Mouse (Mus musculus): Measurements from ENCODE around the gene Asb6. TPM values are rescaled to one million over a fixed set of nuclear protein-coding genes. Genes with fewer than 3 reads are reported as not detected.

Gene Asb6
- total and polyA plus RNA-seq, 3 experiments, result 21.9 to 30.0 (median 23.7) TPM

DNA sequence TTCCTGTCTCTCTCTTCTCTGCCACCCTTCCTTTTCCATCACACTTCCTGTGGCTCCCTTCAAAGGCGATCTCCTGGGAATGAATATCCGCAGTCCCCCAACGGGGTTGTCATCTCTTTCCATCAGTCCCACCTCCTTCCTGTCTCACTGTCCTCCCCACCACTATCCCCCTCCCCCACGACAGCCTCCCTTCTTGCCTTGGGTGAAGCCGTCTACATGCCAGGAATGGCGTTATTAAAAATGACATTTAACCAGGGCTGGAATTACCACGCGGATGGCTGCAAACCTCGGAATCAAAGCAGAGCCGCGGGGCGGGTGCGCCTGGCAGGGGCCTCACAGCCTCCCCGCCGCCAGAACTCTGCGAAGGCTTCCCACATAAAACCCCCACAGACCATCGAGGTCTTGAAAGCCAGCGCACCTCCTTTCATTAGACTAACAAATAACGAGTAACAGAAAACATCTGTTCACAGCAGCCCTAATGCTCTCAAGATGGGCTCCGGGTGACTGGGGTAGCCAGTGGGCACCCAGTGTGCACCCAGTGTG lies 22.7 kb upstream of the Asb6 start:
- in situ Hi-C loops (cut with MboI; ENCODE audit: low pct_ligation_motif_present, low pct_unique_long_range_greater_than_20kb, low sequenced_read_pairs) (no loop called here), dilution Hi-C loops (cut with MboI; ENCODE audit: extremely low pct_ligation_motif_present, extremely low pct_unique_long_range_greater_than_20kb, low sequenced_read_pairs) (no loop called here)
- no peak overlapping the region for H3K27ac ChIP-seq (ENCODE audit: insufficient read depth, low read depth)
- H3K27me3 ChIP-seq (replicated peaks), result peaks cover 91% of the 10 kb centered on the region
- H3K36me3 ChIP-seq (replicated peaks in 1 of 2; ENCODE audit: control insufficient read depth in 1 of 2, insufficient read depth in 1 of 2, low read length in 1 of 2), result no peaks in the 10 kb centered on the region
- H3K9ac ChIP-seq (ENCODE audit: insufficient read depth, low read depth), result no peak overlapping the region
- DNase-seq (ENCODE audit: extremely low read depth), result no peak
- no peaks in the 10 kb centered on the region for H3K9me3 ChIP-seq (replicated peaks; ENCODE audit: low read length)
- no peak for TF ChIP-seq ELF1 (IDR thresholded peaks at IDR 0.05; ENCODE audit: low read depth, low read length)
- TF ChIP-seq MAFK (IDR thresholded peaks at IDR 0.05; ENCODE audit: insufficient replicate concordance, low read length), result no peak
- no peak for TF ChIP-seq USF1 (IDR thresholded peaks at IDR 0.05; ENCODE audit: low read depth, low read length)
- TF ChIP-seq TBP (conservative IDR thresholded peaks at IDR 0.05; ENCODE audit: low read depth, low read length), result no peak
- TF ChIP-seq USF2 (conservative IDR thresholded peaks at IDR 0.05; ENCODE audit: low read depth, low read length), result no peak
- TF ChIP-seq SMC3 (IDR thresholded peaks at IDR 0.05; ENCODE audit: low read depth, low read length), result no peak
- no peak for TF ChIP-seq JUN (IDR thresholded peaks at IDR 0.05; ENCODE audit: insufficient read depth, low read depth, low read length)
- no peak for TF ChIP-seq KAT2A (IDR thresholded peaks at IDR 0.05; ENCODE audit: insufficient replicate concordance, low read length)
- no peak for TF ChIP-seq TCF12 (IDR thresholded peaks at IDR 0.05; ENCODE audit: low read depth, low read length)
- no peak for TF ChIP-seq CHD2 (IDR thresholded peaks at IDR 0.05; ENCODE audit: low read length)
- no peak for TF ChIP-seq CTCF (conservative IDR thresholded peaks at IDR 0.05 in 1 of 2, IDR thresholded peaks at IDR 0.05 in 1 of 2; ENCODE audit: low read depth in 2 of 2, low read length in 2 of 2)
- TF ChIP-seq POLR2AphosphoS2 (IDR thresholded peaks at IDR 0.05; ENCODE audit: low read depth, low read length), result no peak
- no peak for TF ChIP-seq RCOR1 (conservative IDR thresholded peaks at IDR 0.05; ENCODE audit: low read depth, low read length)
- TF ChIP-seq BHLHE40 (IDR thresholded peaks at IDR 0.05; ENCODE audit: low read depth, low read length), result no peak
- TF ChIP-seq RAD21 (IDR thresholded peaks at IDR 0.05; ENCODE audit: low read depth, low read length), result no peak
- TF ChIP-seq ZKSCAN1 (IDR thresholded peaks at IDR 0.05; ENCODE audit: borderline replicate concordance, low read depth, low read length), result no peak
- TF ChIP-seq NRF1 (IDR thresholded peaks at IDR 0.05; ENCODE audit: low read depth, low read length), result no peak
- TF ChIP-seq UBTF (IDR thresholded peaks at IDR 0.05; ENCODE audit: low read depth, low read length), result no peak
- no peak for TF ChIP-seq E2F4 (IDR thresholded peaks at IDR 0.05; ENCODE audit: insufficient replicate concordance, low read depth, low read length)
- no peak for TF ChIP-seq MAZ (IDR thresholded peaks at IDR 0.05; ENCODE audit: low read depth, low read length)
- peaks cover 4 to 6% of the 10 kb centered on the region in 2 experiments; a peak in 2 of 4 replicates for H3K4me1 ChIP-seq (ENCODE audit: control insufficient read depth in 1 of 2, insufficient read depth in 2 of 2)
- no peak overlapping the region for H3K4me2 ChIP-seq (ENCODE audit: insufficient read depth, low read depth, poor library complexity, severe bottlenecking)
- H3K79me2 ChIP-seq (replicated peaks; ENCODE audit: control insufficient read depth, extremely low read depth, insufficient read depth, poor library complexity, severe bottlenecking), result no peaks in the 10 kb centered on the region
- no peak overlapping the region for H3K4me3 ChIP-seq (replicated peaks in 1 of 3; ENCODE audit: low read depth in 2 of 3, low read length in 2 of 3, poor library complexity in 1 of 3)

DNA sequence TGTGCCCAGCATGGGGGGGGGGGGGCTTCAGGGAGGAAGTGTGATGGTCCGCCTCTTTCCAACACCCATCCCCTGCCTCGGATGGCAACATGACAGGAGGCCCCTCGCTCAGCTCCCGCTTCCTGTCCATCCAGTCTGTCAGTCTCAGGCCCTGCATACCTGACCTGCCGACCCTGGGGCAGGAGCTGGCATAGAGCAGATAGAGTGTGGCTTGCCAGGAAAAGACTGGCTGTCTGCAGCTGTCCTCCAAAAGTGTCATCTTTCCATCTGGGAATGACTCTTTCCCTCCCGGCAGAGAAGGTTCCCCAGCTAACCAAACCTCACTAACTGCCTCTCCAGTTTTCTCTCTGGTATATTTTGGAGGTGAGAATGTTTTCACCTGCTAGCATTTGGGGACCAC lies 20.4 kb upstream of the Asb6 start:
- H3K36me3 ChIP-seq (replicated peaks in 1 of 2; ENCODE audit: control insufficient read depth in 1 of 2, insufficient read depth in 1 of 2, low read length in 1 of 2), result no peaks in the 10 kb centered on the region
- H3K9me3 ChIP-seq (replicated peaks; ENCODE audit: low read length), result no peaks in the 10 kb centered on the region
- dilution Hi-C loops (cut with MboI; ENCODE audit: extremely low pct_ligation_motif_present, extremely low pct_unique_long_range_greater_than_20kb, low sequenced_read_pairs) (no loop called here), in situ Hi-C loops (cut with MboI; ENCODE audit: low pct_ligation_motif_present, low pct_unique_long_range_greater_than_20kb, low sequenced_read_pairs) (no loop called here)
- no peak for DNase-seq (ENCODE audit: extremely low read depth)
- no peak overlapping the region for H3K9ac ChIP-seq (ENCODE audit: insufficient read depth, low read depth)
- H3K4me1 ChIP-seq (ENCODE audit: control insufficient read depth in 1 of 2, insufficient read depth in 2 of 2), result peaks cover 4 to 6% of the 10 kb centered on the region in 2 experiments; a peak in 2 of 4 replicates
- no peak overlapping the region for H3K4me2 ChIP-seq (ENCODE audit: insufficient read depth, low read depth, poor library complexity, severe bottlenecking)
- H3K27me3 ChIP-seq (replicated peaks), result peaks cover 90% of the 10 kb centered on the region
- H3K27ac ChIP-seq (ENCODE audit: insufficient read depth, low read depth), result no peak overlapping the region
- no peak for TF ChIP-seq ETS1 (conservative IDR thresholded peaks at IDR 0.05; ENCODE audit: low read depth, low read length)
- no peak for TF ChIP-seq CTCF (conservative IDR thresholded peaks at IDR 0.05 in 1 of 2, IDR thresholded peaks at IDR 0.05 in 1 of 2; ENCODE audit: low read depth in 2 of 2, low read length in 2 of 2)
- no peak for TF ChIP-seq PAX5 (IDR thresholded peaks at IDR 0.05; ENCODE audit: low read length)
- TF ChIP-seq HCFC1 (IDR thresholded peaks at IDR 0.05; ENCODE audit: low read depth, low read length), result no peak
- TF ChIP-seq E2F4 (IDR thresholded peaks at IDR 0.05; ENCODE audit: insufficient replicate concordance, low read depth, low read length), result no peak
- no peak for TF ChIP-seq GABPA (IDR thresholded peaks at IDR 0.05; ENCODE audit: insufficient replicate concordance, low read depth, low read length)
- no peak for TF ChIP-seq MAZ (IDR thresholded peaks at IDR 0.05; ENCODE audit: low read depth, low read length)
- TF ChIP-seq MAFK (IDR thresholded peaks at IDR 0.05; ENCODE audit: insufficient replicate concordance, low read length), result no peak
- TF ChIP-seq TBP (conservative IDR thresholded peaks at IDR 0.05; ENCODE audit: low read depth, low read length), result no peak
- no peak for TF ChIP-seq JUN (IDR thresholded peaks at IDR 0.05; ENCODE audit: insufficient read depth, low read depth, low read length)
- no peak for TF ChIP-seq BHLHE40 (IDR thresholded peaks at IDR 0.05; ENCODE audit: low read depth, low read length)
- TF ChIP-seq ELF1 (IDR thresholded peaks at IDR 0.05; ENCODE audit: low read depth, low read length), result no peak
- H3K79me2 ChIP-seq (replicated peaks; ENCODE audit: control insufficient read depth, extremely low read depth, insufficient read depth, poor library complexity, severe bottlenecking), result no peaks in the 10 kb centered on the region
- no peak overlapping the region for H3K4me3 ChIP-seq (replicated peaks in 1 of 3; ENCODE audit: low read depth in 2 of 3, low read length in 2 of 3, poor library complexity in 1 of 3)
